Mouse (Mus musculus) frontal cortex, postnatal 14 days (tissue): ENCODE data around the gene Hoxb9.

Source experiments
- DNase-seq, 2 experiments: peaks; one replicate each; pipeline ENCODE4 v3.0.0; 2022; ENCODE audit warnings: low spot score in 2 of 2

The Hoxb9 gene

GRCm38 (mm10) chr11:96298895-96299667, 27.8 kb downstream of the Hoxb9 start:
- DNase-seq = no peak

GRCm38 (mm10) chr11:96299781-96300180, 28.5 kb downstream of the Hoxb9 start:
- DNase-seq = no peak

GRCm38 (mm10) chr11:96300354-96301063, 29.3 kb downstream of the Hoxb9 start:
- DNase-seq = no peak

- no peak for DNase-seq
These were observed 29.8 kb downstream of the Hoxb9 start for GRCm38 (mm10) chr11:96301064-96301431.

GRCm38 (mm10) chr11:96301837-96302236, 30.6 kb downstream of the Hoxb9 start:
- DNase-seq = peak; percentile 12 to 25

- DNase-seq = no peak
These were observed 31.3 kb downstream of the Hoxb9 start for GRCm38 (mm10) chr11:96302381-96303150.

GRCm38 (mm10) chr11:96303151-96304099, 32.2 kb downstream of the Hoxb9 start, which contains the start of gene Hoxb5:
Gene Hoxb5 (plus strand): TSS chr11:96303336.
- no peak for DNase-seq

GRCm38 (mm10) chr11:96304381-96305195, 33.3 kb downstream of the Hoxb9 start:
- no peak for DNase-seq

- DNase-seq = no peak
These were observed 34.4 kb downstream of the Hoxb9 start for GRCm38 (mm10) chr11:96305505-96306182.

GRCm38 (mm10) chr11:96306183-96306907, 35.1 kb downstream of the Hoxb9 start:
- no peak for DNase-seq

- no peak for DNase-seq
These were observed 35.6 kb downstream of the Hoxb9 start for GRCm38 (mm10) chr11:96306908-96307269.

- DNase-seq = no peak
These were observed 37.5 kb downstream of the Hoxb9 start for GRCm38 (mm10) chr11:96308763-96309162.

GRCm38 (mm10) chr11:96309288-96309687, 38.0 kb downstream of the Hoxb9 start:
- no peak for DNase-seq

GRCm38 (mm10) chr11:96310183-96310938, 39.1 kb downstream of the Hoxb9 start:
- no peak for DNase-seq

GRCm38 (mm10) chr11:96311097-96311496, 39.8 kb downstream of the Hoxb9 start:
- DNase-seq = no peak

GRCm38 (mm10) chr11:96311520-96312417, 40.5 kb downstream of the Hoxb9 start:
- DNase-seq = no peak

- no peak for DNase-seq
These were observed 41.9 kb downstream of the Hoxb9 start for GRCm38 (mm10) chr11:96313134-96313533.
